Mouse (Mus musculus): ENCODE measurements around the gene Igf2r. TPM values are rescaled to one million over a fixed set of nuclear protein-coding genes. Genes with fewer than 3 reads are reported as not detected.

The Igf2r gene
- polyA plus RNA-seq, 1 experiment from 2014 or later, result 51.5 TPM

- ATAC-seq (ENCODE audit: low FRiP score, low read depth), result no peak
- H3K9me3 ChIP-seq, result no peaks in the 10 kb centered on the region
- WGBS, result 63% methylated on average over 3 of the region's 3 CpGs
Measured at GRCm38 (mm10) chr17:12673871-12674270, 95.6 kb downstream of the Igf2r start.

DNA sequence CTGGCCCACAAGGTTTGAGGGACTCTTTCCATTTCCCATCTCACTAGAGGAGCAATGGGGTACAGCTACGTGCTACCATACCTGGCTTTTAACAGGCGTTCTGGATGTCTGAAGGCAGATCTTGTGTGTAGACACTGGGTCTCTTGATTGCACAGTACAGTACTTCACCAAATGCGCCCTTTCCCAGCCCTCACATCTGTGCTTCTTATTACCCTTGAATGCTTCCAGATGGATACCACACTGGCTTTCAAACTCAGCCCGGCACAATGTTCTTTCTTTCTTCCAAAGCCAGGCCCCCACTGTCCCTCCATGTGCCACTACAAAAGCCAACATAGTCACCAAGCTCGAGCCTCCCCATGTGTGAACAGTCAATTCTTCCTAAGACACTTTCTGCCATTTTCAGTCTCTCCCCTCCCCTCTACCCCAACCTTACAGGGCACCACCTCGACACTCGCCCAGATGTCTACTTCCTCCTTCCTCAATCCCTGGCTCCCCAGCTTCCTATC lies 97.1 kb downstream of the Igf2r start:
- no peak overlapping the region for H3K4me2 ChIP-seq (replicated peaks)
- H3K36me3 ChIP-seq, result no peaks in the 10 kb centered on the region
- H3K4me1 ChIP-seq, result peaks cover 23% of the 10 kb centered on the region
- H3K27ac ChIP-seq, result peak overlapping the region; percentile 29; the same call in 1 of the 2 replicates
- H3K9me3 ChIP-seq, result no peaks in the 10 kb centered on the region
- no peaks in the 10 kb centered on the region for H3K27me3 ChIP-seq
- H3K9ac ChIP-seq, result no peak overlapping the region
- ATAC-seq (ENCODE audit: low FRiP score, low read depth), result no peak
- 23% methylated on average over 7 of the region's 7 CpGs for WGBS
- H3K4me3 ChIP-seq, result no peak overlapping the region

More at GRCm38 (mm10) chr17:12673871-12674270, 95.6 kb downstream of the Igf2r start:
- Histone ChIP-seq H3K9ac (no peak overlapping the region), H3K4me2 (replicated peaks) (no peak overlapping the region), H3K4me3 (no peak overlapping the region), H3K36me3 (no peaks in the 10 kb centered on the region), H3K27me3 (no peaks in the 10 kb centered on the region), H3K27ac (no peak overlapping the region), H3K4me1 (peaks cover 15% of the 10 kb centered on the region)

DNA sequence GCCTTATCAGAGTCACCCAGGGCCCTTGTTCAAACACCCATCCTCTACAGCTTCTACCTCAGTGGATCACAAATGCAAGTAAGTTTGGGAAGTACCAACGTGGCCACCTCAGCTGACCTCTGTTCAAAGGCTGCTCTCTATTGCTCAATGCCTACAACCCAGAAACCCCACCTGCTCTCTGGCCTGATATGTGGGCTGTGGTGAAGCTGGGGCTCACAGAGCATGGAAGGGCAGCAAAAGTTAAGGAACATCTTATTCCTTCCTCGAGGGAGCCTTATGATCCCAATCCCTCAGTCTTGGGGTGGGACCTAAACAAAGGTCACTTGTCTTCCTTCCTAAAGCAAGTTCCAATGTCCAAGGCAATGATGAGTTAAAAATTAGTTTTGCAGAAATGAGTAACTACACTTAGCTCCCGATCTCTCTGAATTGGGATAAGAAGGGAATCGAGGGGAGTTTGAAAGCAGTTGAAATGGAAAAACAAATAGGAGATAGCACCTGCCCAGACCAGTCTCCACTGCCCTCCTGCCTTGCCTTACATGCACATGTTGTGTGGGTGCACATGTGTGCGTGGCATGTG lies 98.3 kb downstream of the Igf2r start:
- no peaks in the 10 kb centered on the region for H3K36me3 ChIP-seq
- no peak overlapping the region for H3K4me3 ChIP-seq
- 86% methylated on average over 5 of the region's 5 CpGs for WGBS
- H3K27me3 ChIP-seq, result no peaks in the 10 kb centered on the region
- no peaks in the 10 kb centered on the region for H3K9me3 ChIP-seq
- H3K4me1 ChIP-seq, result peaks cover 23% of the 10 kb centered on the region
- ATAC-seq (ENCODE audit: low FRiP score, low read depth), result no peak
- no peak overlapping the region for H3K27ac ChIP-seq
- no peak overlapping the region for H3K9ac ChIP-seq
- no peak overlapping the region for H3K4me2 ChIP-seq (replicated peaks)

GRCm38 (mm10) chr17:12669363-12669679 lies 100.1 kb downstream of the Igf2r start:
- H3K4me2 ChIP-seq (replicated peaks), result no peak overlapping the region
- no peaks in the 10 kb centered on the region for H3K36me3 ChIP-seq
- peak overlapping the region; percentile 15; the same call in 1 of the 2 replicates for H3K27ac ChIP-seq
- peaks cover 23% of the 10 kb centered on the region for H3K4me1 ChIP-seq
- ATAC-seq (ENCODE audit: low FRiP score, low read depth), result peak; percentile 52; the same call in 1 of the 2 replicates
- no peaks in the 10 kb centered on the region for H3K27me3 ChIP-seq
- no peak overlapping the region for H3K9ac ChIP-seq
- H3K4me3 ChIP-seq, result no peak overlapping the region
- H3K9me3 ChIP-seq, result no peaks in the 10 kb centered on the region

DNA sequence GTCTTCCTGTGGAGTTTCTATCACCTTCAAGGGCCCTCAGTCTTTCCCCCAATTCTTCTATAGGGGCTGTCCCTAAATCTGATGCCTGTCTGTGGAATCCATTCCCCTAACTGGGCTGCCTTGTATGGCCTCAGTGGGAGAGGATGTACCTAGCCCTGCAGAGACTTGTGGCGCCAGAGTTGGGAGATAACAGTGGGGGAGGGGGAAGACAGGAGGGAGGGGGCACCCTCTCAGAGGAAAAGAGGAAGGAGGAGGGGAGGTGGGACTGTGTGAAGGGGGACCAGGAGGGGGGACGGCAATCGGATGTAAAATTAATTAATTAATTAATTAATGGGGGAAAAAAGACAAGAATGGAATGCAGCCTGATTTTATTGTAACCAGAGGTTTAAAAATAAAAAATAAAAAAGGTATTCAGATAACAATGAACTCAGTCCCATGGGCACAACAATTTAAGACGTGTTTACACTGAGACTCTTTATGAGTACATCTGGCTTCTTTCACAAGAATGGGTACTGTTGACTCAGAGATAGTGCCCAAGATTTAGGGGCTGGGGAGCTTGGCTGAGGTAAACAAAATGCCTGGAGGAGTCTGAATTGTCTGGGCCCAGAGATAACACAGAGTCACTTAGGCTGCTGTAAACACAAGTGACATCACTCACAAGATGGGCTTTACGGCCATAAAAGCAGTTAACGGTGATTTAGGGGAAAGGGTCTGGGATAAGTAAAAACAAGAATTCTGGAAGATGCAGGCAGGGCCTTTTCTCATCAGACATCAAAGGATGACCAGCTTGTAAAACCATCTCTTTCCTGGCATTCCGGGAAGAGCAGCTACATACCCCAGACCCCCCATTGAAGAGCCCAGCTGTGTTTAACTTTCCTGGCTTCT lies 100.7 kb downstream of the Igf2r start:
- peaks cover 23% of the 10 kb centered on the region for H3K4me1 ChIP-seq
- H3K4me2 ChIP-seq (replicated peaks), result no peak overlapping the region
- no peak overlapping the region for H3K9ac ChIP-seq
- no peaks in the 10 kb centered on the region for H3K36me3 ChIP-seq
- no peaks in the 10 kb centered on the region for H3K9me3 ChIP-seq
- no peaks in the 10 kb centered on the region for H3K27me3 ChIP-seq
- no peak overlapping the region for H3K4me3 ChIP-seq
- peak; percentile 42; the same call in 1 of the 2 replicates for ATAC-seq (ENCODE audit: low FRiP score, low read depth)
- WGBS, result 20% methylated on average over 7 of the region's 7 CpGs
- no peak overlapping the region for H3K27ac ChIP-seq

DNA sequence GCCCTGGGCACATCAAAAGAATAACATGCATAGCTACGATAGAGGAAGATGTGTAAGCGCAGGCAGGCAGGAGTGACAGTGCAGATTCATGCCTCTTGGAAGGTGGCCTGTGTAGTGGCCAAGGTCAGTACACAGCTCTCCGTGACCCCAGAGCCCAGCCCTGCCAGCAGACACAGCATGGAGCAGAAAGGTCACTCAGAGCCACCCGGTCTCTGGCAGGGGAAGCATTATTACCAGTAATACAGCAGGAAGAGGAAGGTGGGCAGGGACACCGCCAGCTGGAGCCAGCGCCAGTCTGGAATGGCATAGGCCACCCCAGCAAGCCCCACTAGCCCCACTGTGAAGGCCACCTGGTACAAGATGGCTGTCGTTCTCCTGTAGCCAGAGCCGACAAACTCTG lies 105.3 kb downstream of the Igf2r start:
- Histone ChIP-seq H3K36me3 (no peaks in the 10 kb centered on the region), H3K27ac (no peak overlapping the region)
- 72% methylated on average over 8 of the region's 8 CpGs for WGBS

GRCm38 (mm10) chr17:12660572-12661260 lies 108.7 kb downstream of the Igf2r start:
- H3K9me3 ChIP-seq, result no peaks in the 10 kb centered on the region
- 74% methylated on average over 13 of the region's 13 CpGs for WGBS
- no peaks in the 10 kb centered on the region for H3K36me3 ChIP-seq
- no peak overlapping the region for H3K9ac ChIP-seq
- H3K4me2 ChIP-seq (replicated peaks), result no peak overlapping the region
- H3K27me3 ChIP-seq, result no peaks in the 10 kb centered on the region
- H3K4me3 ChIP-seq, result no peak overlapping the region
- H3K27ac ChIP-seq, result no peak overlapping the region
- H3K4me1 ChIP-seq, result 0 out of 2 replicates have a peak, but pooled peaks cover 2% of the 10 kb centered on the region
- no peak for ATAC-seq (ENCODE audit: low FRiP score, low read depth)

More for the DNA sequence above, 105.3 kb downstream of the Igf2r start:
- H3K4me2 ChIP-seq (replicated peaks), result no peak overlapping the region
- ATAC-seq (ENCODE audit: low FRiP score, low read depth), result no peak
- no peaks in the 10 kb centered on the region for H3K27me3 ChIP-seq
- no peak overlapping the region for H3K4me3 ChIP-seq
- H3K9me3 ChIP-seq, result no peaks in the 10 kb centered on the region
- H3K4me1 ChIP-seq, result peaks cover 14% of the 10 kb centered on the region
- no peak overlapping the region for H3K9ac ChIP-seq

- WGBS, result 89% methylated on average over 10 of the region's 10 CpGs
Measured at GRCm38 (mm10) chr17:12659233-12659632, 110.2 kb downstream of the Igf2r start.

DNA sequence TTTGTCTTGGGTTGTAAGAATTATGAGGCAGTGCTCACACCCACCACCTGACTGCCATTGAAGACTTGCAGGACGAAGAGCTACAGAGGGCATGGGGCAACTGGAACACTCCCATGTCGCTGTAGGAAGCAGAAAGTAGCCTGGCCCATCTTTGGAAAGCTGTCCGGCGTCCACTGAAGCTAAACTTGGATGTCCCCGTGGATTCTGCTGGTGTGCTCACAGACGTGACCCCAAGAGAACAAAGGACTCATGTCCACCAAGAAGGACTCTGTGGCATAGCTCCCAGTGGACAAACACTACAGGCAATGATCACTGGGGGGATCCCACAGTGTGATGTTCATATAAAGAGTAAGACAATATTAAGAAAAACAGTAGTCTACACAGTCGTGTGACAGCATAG lies 110.7 kb downstream of the Igf2r start:
- 85% methylated on average over 7 of the region's 7 CpGs for WGBS
- no peak for ATAC-seq (ENCODE audit: low FRiP score, low read depth)
- H3K4me3 ChIP-seq, result no peak overlapping the region

More at GRCm38 (mm10) chr17:12659233-12659632, 110.2 kb downstream of the Igf2r start:
- Histone ChIP-seq H3K27me3 (no peaks in the 10 kb centered on the region), H3K9me3 (no peaks in the 10 kb centered on the region), H3K9ac (no peak overlapping the region), H3K4me3 (no peak overlapping the region), H3K36me3 (no peaks in the 10 kb centered on the region), H3K4me1 (0 out of 2 replicates have a peak, but pooled peaks cover 2% of the 10 kb centered on the region), H3K27ac (no peak overlapping the region), H3K4me2 (replicated peaks) (no peak overlapping the region)
- ATAC-seq (ENCODE audit: low FRiP score, low read depth), result no peak

DNA sequence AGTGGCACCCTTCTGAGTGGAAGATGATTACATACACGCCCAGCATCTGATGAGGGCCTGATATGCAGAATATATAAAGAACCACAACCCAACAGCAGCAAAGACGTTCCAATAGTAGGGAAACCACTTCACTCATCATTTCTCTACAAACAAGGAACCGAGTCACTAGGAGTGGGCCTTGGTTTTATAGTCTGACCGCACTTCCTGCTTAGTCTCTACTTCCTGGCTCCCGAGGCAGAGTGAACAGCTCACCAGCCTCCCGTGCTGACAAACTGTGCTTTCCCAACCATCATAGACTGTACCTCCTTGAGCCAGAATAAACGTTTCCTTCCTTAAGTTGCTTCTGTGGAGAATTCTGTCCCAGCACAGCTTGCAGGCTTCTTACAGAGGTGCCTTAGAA lies 113.6 kb downstream of the Igf2r start:
- WGBS, result 63% methylated on average over 7 of the region's 7 CpGs
- H3K27me3 ChIP-seq, result no peaks in the 10 kb centered on the region

More for the DNA sequence above, 110.7 kb downstream of the Igf2r start:
- Histone ChIP-seq H3K27ac (no peak overlapping the region), H3K27me3 (no peaks in the 10 kb centered on the region), H3K9ac (no peak overlapping the region), H3K4me1 (0 out of 2 replicates have a peak, but pooled peaks cover 2% of the 10 kb centered on the region), H3K9me3 (no peaks in the 10 kb centered on the region), H3K4me2 (replicated peaks) (no peak overlapping the region), H3K36me3 (no peaks in the 10 kb centered on the region)

GRCm38 (mm10) chr17:12654061-12654460 lies 115.4 kb downstream of the Igf2r start:
- Histone ChIP-seq H3K36me3 (no peaks in the 10 kb centered on the region), H3K4me1 (no peaks in the 10 kb centered on the region), H3K4me3 (no peak overlapping the region), H3K9me3 (no peaks in the 10 kb centered on the region), H3K27ac (no peak overlapping the region), H3K9ac (no peak overlapping the region), H3K27me3 (no peaks in the 10 kb centered on the region), H3K4me2 (replicated peaks) (no peak overlapping the region)
- 84% methylated on average over 3 of the region's 3 CpGs for WGBS
- no peak for ATAC-seq (ENCODE audit: low FRiP score, low read depth)

More for the DNA sequence above, 113.6 kb downstream of the Igf2r start:
- Histone ChIP-seq H3K4me2 (replicated peaks) (no peak overlapping the region), H3K9ac (no peak overlapping the region), H3K9me3 (no peaks in the 10 kb centered on the region), H3K4me1 (no peaks in the 10 kb centered on the region), H3K36me3 (no peaks in the 10 kb centered on the region), H3K4me3 (no peak overlapping the region), H3K27ac (no peak overlapping the region)
- no peak for ATAC-seq (ENCODE audit: low FRiP score, low read depth)

DNA sequence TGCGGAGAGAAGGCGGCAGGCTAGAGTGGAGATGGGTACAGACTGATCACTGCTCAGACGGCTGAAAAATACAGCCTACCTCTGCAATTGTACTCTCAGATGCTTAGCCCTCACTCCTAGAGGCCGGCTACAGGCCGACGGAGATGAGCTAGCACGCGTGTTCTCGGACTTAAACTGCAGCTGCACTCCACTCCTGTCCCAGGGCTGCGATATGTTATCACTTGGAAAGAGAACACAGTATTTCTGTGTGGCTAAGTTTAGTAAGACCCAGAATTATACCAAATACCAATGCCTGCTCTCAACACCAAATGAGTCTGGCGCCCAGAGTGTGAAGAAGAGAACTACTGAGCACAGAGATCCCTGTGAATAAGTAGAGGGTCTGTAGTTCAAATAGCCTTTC lies 116.9 kb downstream of the Igf2r start:
- no peak overlapping the region for H3K9ac ChIP-seq
- no peak for ATAC-seq (ENCODE audit: low FRiP score, low read depth)
- no peak overlapping the region for H3K4me2 ChIP-seq (replicated peaks)
- H3K36me3 ChIP-seq, result no peaks in the 10 kb centered on the region
- no peak overlapping the region for H3K4me3 ChIP-seq
- WGBS, result 91% methylated on average over 11 of the region's 11 CpGs
- no peaks in the 10 kb centered on the region for H3K9me3 ChIP-seq
- H3K4me1 ChIP-seq, result no peaks in the 10 kb centered on the region
- no peak overlapping the region for H3K27ac ChIP-seq
- H3K27me3 ChIP-seq, result no peaks in the 10 kb centered on the region

Data from limb, embryonic 13.5 days (tissue).